In the genomic region with DNA sequence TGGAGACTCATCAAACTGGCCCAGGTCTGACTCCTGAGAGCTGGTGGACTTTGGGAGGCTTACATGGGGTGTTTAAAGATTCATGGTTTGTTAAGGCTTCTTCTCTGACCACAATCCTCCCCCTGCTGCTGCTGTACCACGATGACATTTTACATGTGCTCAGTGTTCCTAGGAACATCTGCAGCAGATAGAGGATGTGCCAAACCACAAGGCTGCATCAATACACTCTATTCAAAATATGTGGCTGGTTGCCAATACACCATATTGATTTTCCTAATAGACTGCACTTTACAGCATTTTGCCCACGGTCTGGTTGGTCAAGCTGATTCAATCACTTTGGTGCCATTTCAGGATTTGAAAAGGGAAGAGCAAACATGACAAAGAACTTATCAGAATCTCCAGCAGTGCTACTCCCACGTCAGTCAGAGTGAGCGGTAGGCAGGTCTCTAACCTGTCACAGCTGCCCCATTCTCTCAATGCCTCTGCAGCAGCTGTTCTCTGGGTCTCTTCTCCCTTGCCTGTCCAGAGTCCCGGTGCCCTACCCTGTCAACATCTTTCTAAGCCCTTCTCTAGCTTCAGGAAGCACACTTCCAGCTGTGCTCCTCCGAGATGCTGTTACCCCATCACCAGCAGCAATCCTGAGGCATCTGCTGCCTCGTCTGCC, we compare ENCODE assay signal across 14 mouse cellular contexts. TPM values are rescaled to one million over a fixed set of nuclear protein-coding genes. Genes with fewer than 3 reads are reported as not detected.
A peak's percentile ranks its signal among the peaks of the same experiment; 100 is the strongest.
DNase-seq lines count a peak whose midpoint lies in the region; ATAC-seq and TF ChIP-seq lines count a peak whose summit lies in the region.
"Had no signal": no experiment of that assay in that cellular context is flagged by ENCODE, and none has a peak within 500 bp of the region (broad histone marks: within the 10 kb centered on the region; RNA-seq: fewer than 3 reads in every experiment).

No protein-coding gene starts in this region.

- no peak for DNase-seq in forebrain, postnatal 0 days
- DNase-seq in liver, adult 2 months (ENCODE audit: extremely low read depth, low read depth, low spot score): peak; percentile 69
- no peak for DNase-seq in liver, embryonic 11.5 days (ENCODE audit: low spot score)
- peak; percentile 40 for DNase-seq in G1E (ENCODE audit: low spot score)
- DNase-seq in adrenal gland, postnatal 10 days: no peak
- DNase-seq: cerebellum, adult 2 months; kidney, postnatal 25 days; thymus, postnatal 36 days had no signal

- H3K4me3 ChIP-seq in forebrain, embryonic 15.5 days: no peak overlapping the region
- no peak overlapping the region for H3K4me3 ChIP-seq in forebrain, postnatal 0 days (ENCODE audit: low read depth, low read length)
- no peak overlapping the region for H3K4me3 ChIP-seq in liver, adult 2 months (ENCODE audit: insufficient read depth, low read depth, low read length)
- no peak overlapping the region for H3K4me3 ChIP-seq in liver, embryonic 11.5 days (ENCODE audit: low read depth, low read length)
- H3K4me3 ChIP-seq in G1E (ENCODE audit: low read depth, low read length): no peak overlapping the region
- no peak overlapping the region for H3K4me3 ChIP-seq in myocyte
- H3K4me3 ChIP-seq: limb, embryonic 15.5 days had no signal

- 62% methylated on average over 7 of the region's 7 CpGs for WGBS in forebrain, embryonic 15.5 days
- WGBS in forebrain, postnatal 0 days: 58% methylated on average over 7 of the region's 7 CpGs
- 52% methylated on average over 7 of the region's 7 CpGs for WGBS in liver, adult 2 months
- WGBS in liver, embryonic 11.5 days: 86% methylated on average over 7 of the region's 7 CpGs

- H3K9ac ChIP-seq in forebrain, embryonic 15.5 days (replicated peaks): no peak overlapping the region
- no peak overlapping the region for H3K9ac ChIP-seq in forebrain, postnatal 0 days
- H3K9ac ChIP-seq in liver, adult 2 months (ENCODE audit: low read depth, low read length): no peak overlapping the region
- H3K9ac ChIP-seq in liver, embryonic 11.5 days (ENCODE audit: low read depth, low read length): no peak overlapping the region
- H3K9ac ChIP-seq: limb, embryonic 15.5 days had no signal

- H3K79me2 ChIP-seq in liver, adult 2 months (ENCODE audit: control insufficient read depth, insufficient read depth, low read length): no peaks in the 10 kb centered on the region
- no peaks in the 10 kb centered on the region for H3K79me2 ChIP-seq in myocyte (ENCODE audit: control insufficient read depth, insufficient read depth)

- H3K9me3 ChIP-seq in forebrain, embryonic 15.5 days: no peaks in the 10 kb centered on the region
- H3K9me3 ChIP-seq in forebrain, postnatal 0 days (ENCODE audit: low read length): no peaks in the 10 kb centered on the region
- H3K9me3 ChIP-seq in liver, embryonic 11.5 days (ENCODE audit: control insufficient read depth, low read length): no peaks in the 10 kb centered on the region
- no peaks in the 10 kb centered on the region for H3K9me3 ChIP-seq in G1E (replicated peaks)
- H3K9me3 ChIP-seq: limb, embryonic 15.5 days had no signal

- H3K4me1 ChIP-seq in forebrain, embryonic 15.5 days: peaks cover 4% of the 10 kb centered on the region; the same call in 1 of the 2 replicates
- H3K4me1 ChIP-seq in forebrain, postnatal 0 days (ENCODE audit: insufficient read depth): no peaks in the 10 kb centered on the region
- H3K4me1 ChIP-seq in liver, adult 2 months (ENCODE audit: control insufficient read depth, insufficient read depth, low read length): no peaks in the 10 kb centered on the region
- no peaks in the 10 kb centered on the region for H3K4me1 ChIP-seq in liver, embryonic 11.5 days (replicated peaks; ENCODE audit: control insufficient read depth, insufficient read depth, low read length)
- peaks cover 15% of the 10 kb centered on the region; the same call in 1 of the 2 replicates for H3K4me1 ChIP-seq in G1E (ENCODE audit: insufficient read depth, low read depth, low read length)
- H3K4me1 ChIP-seq: limb, embryonic 15.5 days had no signal

- no peak for ATAC-seq in forebrain, embryonic 15.5 days (replicated peaks)
- ATAC-seq in forebrain, postnatal 0 days: no peak
- no peak for ATAC-seq in liver, embryonic 11.5 days (replicated peaks; ENCODE audit: low FRiP score)
- no peak for ATAC-seq in G1E (ENCODE audit: extremely low read depth, insufficient number of reproducible peaks, low FRiP score, poor library complexity, severe bottlenecking)
- no peak for ATAC-seq in monocyte, adult 5-6 weeks (replicated peaks; ENCODE audit: insufficient number of reproducible peaks, low FRiP score, low TSS enrichment, poor library complexity, severe bottlenecking)
- ATAC-seq: intestine, embryonic 16.5 days had no signal

- no peaks in the 10 kb centered on the region for H3K27me3 ChIP-seq in forebrain, embryonic 15.5 days
- no peaks in the 10 kb centered on the region for H3K27me3 ChIP-seq in forebrain, postnatal 0 days (ENCODE audit: insufficient read depth, low read length)
- no peaks in the 10 kb centered on the region for H3K27me3 ChIP-seq in liver, adult 2 months (ENCODE audit: control insufficient read depth, insufficient read depth, low read length)
- no peaks in the 10 kb centered on the region for H3K27me3 ChIP-seq in liver, embryonic 11.5 days (replicated peaks; ENCODE audit: control insufficient read depth, insufficient read depth, low read length)
- no peaks in the 10 kb centered on the region for H3K27me3 ChIP-seq in G1E (ENCODE audit: insufficient read depth, low read length)
- no peaks in the 10 kb centered on the region for H3K27me3 ChIP-seq in myocyte (ENCODE audit: control insufficient read depth, insufficient read depth, insufficient read length)
- H3K27me3 ChIP-seq: limb, embryonic 15.5 days had no signal

- peak overlapping the region; percentile 38; the same call in 1 of the 2 replicates for H3K27ac ChIP-seq in forebrain, embryonic 15.5 days (replicated peaks)
- no peak overlapping the region for H3K27ac ChIP-seq in forebrain, postnatal 0 days (ENCODE audit: low read depth, low read length)
- H3K27ac ChIP-seq in liver, adult 2 months (replicated peaks; ENCODE audit: insufficient read depth, low read depth, low read length): no peak overlapping the region
- H3K27ac ChIP-seq in liver, embryonic 11.5 days (ENCODE audit: low read depth, low read length): no peak overlapping the region
- H3K27ac ChIP-seq: limb, embryonic 15.5 days; stomach, postnatal 0 days had no signal

- TF ChIP-seq POLR2A in liver, adult 2 months (IDR thresholded peaks at IDR 0.05; ENCODE audit: extremely low read depth, insufficient read depth, low read length): no peak
- TF ChIP-seq POLR2A in myocyte (IDR thresholded peaks at IDR 0.05; ENCODE audit: insufficient read length, low read depth): no peak

- H3K4me2 ChIP-seq in forebrain, embryonic 15.5 days (replicated peaks): no peak overlapping the region
- H3K4me2 ChIP-seq in forebrain, postnatal 0 days (ENCODE audit: low read depth): no peak overlapping the region
- H3K4me2 ChIP-seq in liver, embryonic 11.5 days: no peak overlapping the region
- H3K4me2 ChIP-seq in myocyte (ENCODE audit: low read depth): no peak overlapping the region
- H3K4me2 ChIP-seq: limb, embryonic 15.5 days had no signal

- TF ChIP-seq CTCF in forebrain, postnatal 0 days (IDR thresholded peaks at IDR 0.05; ENCODE audit: low read depth): no peak
- no peak for TF ChIP-seq CTCF in liver, adult 2 months (IDR thresholded peaks at IDR 0.05; ENCODE audit: low read depth, low read length)
- no peak for TF ChIP-seq CTCF in G1E (IDR thresholded peaks at IDR 0.05; ENCODE audit: low read depth, low read length)

- peaks cover 71% of the 10 kb centered on the region for H3K36me3 ChIP-seq in forebrain, embryonic 15.5 days
- peaks cover 76% of the 10 kb centered on the region for H3K36me3 ChIP-seq in forebrain, postnatal 0 days (ENCODE audit: insufficient read depth)
- H3K36me3 ChIP-seq in liver, adult 2 months (ENCODE audit: control insufficient read depth, insufficient read depth, low read length): peaks cover 48% of the 10 kb centered on the region
- H3K36me3 ChIP-seq in liver, embryonic 11.5 days (ENCODE audit: control insufficient read depth, insufficient read depth, low read length): peaks cover 30% of the 10 kb centered on the region
- H3K36me3 ChIP-seq in G1E (replicated peaks): peaks cover 97% of the 10 kb centered on the region
- peaks cover 21% of the 10 kb centered on the region for H3K36me3 ChIP-seq in myocyte (ENCODE audit: control insufficient read depth, insufficient read depth)

- H3ac ChIP-seq in myocyte (ENCODE audit: control insufficient read depth, insufficient read length): no peak overlapping the region

RNA-seq across cellular contexts. Expression of gene Rspry1, which starts 19.8 kb away (rescaled TPM):
- polyA plus RNA-seq in forebrain, embryonic 15.5 days (2015; fragmentation: Nextera tagmentation; extraction: Ambion mirVana): 50.1 and 52.0 TPM in 2 replicates
- total RNA-seq in forebrain, postnatal 0 days (2014; rRNA removed): 53.5 and 55.8 TPM in 2 replicates
- polyA plus RNA-seq in forebrain, postnatal 0 days (2015; fragmentation: Nextera tagmentation; extraction: Ambion mirVana): 26.2 and 32.0 TPM in 2 replicates
- total RNA-seq in liver, adult 2 months (2014; rRNA removed): 21.4 and 22.0 TPM in 2 replicates
- polyA plus RNA-seq in liver, adult 2 months (2012; rRNA removed): 5.6 and 5.7 TPM in 2 replicates
- 38.0 and 39.7 TPM in 2 replicates for polyA plus RNA-seq in liver, embryonic 11.5 days (2014; fragmentation: Nextera tagmentation; extraction: Ambion mirVana)
- total RNA-seq in G1E (2014; fragmentation: Nextera tagmentation): 136 and 144 TPM in 2 replicates
- total RNA-seq in G1E (2017): 114 and 123 TPM in 2 replicates
- polyA plus RNA-seq in G1E (2012): 12.0 and 14.9 TPM in 2 replicates
- polyA plus RNA-seq in myocyte (2012; fragmentation: generic; extraction: Trizol): 7.4 TPM
- 10 to 100 TPM; 20.2 to 23.8 TPM for total RNA-seq in adrenal gland, postnatal 10 days (2021)
- total RNA-seq in monocyte, adult 5-6 weeks (2017): 28.6 to 43.8 TPM (median 33.3 TPM) in 3 replicates

RNA-seq across cellular contexts. Expression of gene Fam192a, which starts 19.8 kb away (rescaled TPM):
- polyA plus RNA-seq in forebrain, embryonic 15.5 days (2015; fragmentation: Nextera tagmentation; extraction: Ambion mirVana): 97.5 and 103 TPM in 2 replicates
- 44.5 and 51.4 TPM in 2 replicates for total RNA-seq in forebrain, postnatal 0 days (2014; rRNA removed)
- polyA plus RNA-seq in forebrain, postnatal 0 days (2015; fragmentation: Nextera tagmentation; extraction: Ambion mirVana): 71.5 and 79.9 TPM in 2 replicates
- total RNA-seq in liver, adult 2 months (2014; rRNA removed): 9.0 and 9.3 TPM in 2 replicates
- 10.1 and 12.2 TPM in 2 replicates for polyA plus RNA-seq in liver, adult 2 months (2012; rRNA removed)
- polyA plus RNA-seq in liver, embryonic 11.5 days (2014; fragmentation: Nextera tagmentation; extraction: Ambion mirVana): 60.0 and 70.0 TPM in 2 replicates
- total RNA-seq in G1E (2014; fragmentation: Nextera tagmentation) (53.3 and 65.7 TPM in 2 replicates), G1E (2017) (81.1 and 103 TPM in 2 replicates)
- polyA plus RNA-seq in G1E (2012) (103 and 122 TPM in 2 replicates), myocyte (2012; fragmentation: generic; extraction: Trizol) (24.2 TPM)
- total RNA-seq in adrenal gland, postnatal 10 days (2021): 10 to 100 TPM; 32.2 to 40.6 TPM
- 77.7 to 137 TPM (median 127 TPM) in 3 replicates for total RNA-seq in monocyte, adult 5-6 weeks (2017)

RNA-seq across cellular contexts. Expression of gene Cpne2, which starts 49.2 kb away (rescaled TPM):
- 22.4 and 24.8 TPM in 2 replicates for polyA plus RNA-seq in forebrain, embryonic 15.5 days (2015; fragmentation: Nextera tagmentation; extraction: Ambion mirVana)
- total RNA-seq in forebrain, postnatal 0 days (2014; rRNA removed): 49.2 and 68.8 TPM in 2 replicates
- 41.6 and 58.3 TPM in 2 replicates for polyA plus RNA-seq in forebrain, postnatal 0 days (2015; fragmentation: Nextera tagmentation; extraction: Ambion mirVana)
- total RNA-seq in liver, adult 2 months (2014; rRNA removed): 5.2 and 8.5 TPM in 2 replicates
- 9.8 and 20.8 TPM in 2 replicates for polyA plus RNA-seq in liver, adult 2 months (2012; rRNA removed)
- polyA plus RNA-seq in liver, embryonic 11.5 days (2014; fragmentation: Nextera tagmentation; extraction: Ambion mirVana): 7.8 and 8.4 TPM in 2 replicates
- total RNA-seq in G1E (2014; fragmentation: Nextera tagmentation) (not detected in 2 replicates), G1E (2017) (0.38 TPM in 1 of 2 replicates, not detected in the other)
- polyA plus RNA-seq in G1E (2012) (0.13 and 0.18 TPM in 2 replicates), myocyte (2012; fragmentation: generic; extraction: Trizol) (20.4 TPM)
- total RNA-seq in adrenal gland, postnatal 10 days (2021): 10 to 100 TPM; 12.6 to 16.6 TPM
- 6.0 to 7.8 TPM (median 6.9 TPM) in 3 replicates for total RNA-seq in monocyte, adult 5-6 weeks (2017)

Comparison
In these comparisons a context has a peak if more than half of its experiments do, and no peak if none do; other contexts are left out.
1. DNase-seq: peak in liver, adult 2 months (single experiment) and G1E (single experiment); none in forebrain, postnatal 0 days (single experiment), liver, embryonic 11.5 days (single experiment) and adrenal gland, postnatal 10 days (single experiment).